Mouse (Mus musculus) left cerebral cortex, adult 18-20 months (tissue): Measurements from ENCODE around the gene Traf5. TPM values are rescaled to one million over a fixed set of nuclear protein-coding genes. Genes with fewer than 3 reads are reported as not detected.

Source experiments
- DNase-seq, 2 experiments: peaks; one replicate each; pipeline ENCODE4 v3.0.0; 2021 to 2022; ENCODE audit warnings: low spot score in 2 of 2, mixed read lengths in 1 of 2
- total RNA-seq, 2 experiments: library from RNA; stranded (reverse); gene quantifications; 2 replicates each; pipeline ENCODE4 v1.2.3; 2021

Traf5 gene
- total RNA-seq, 2 experiments from 2014 or later, result 4.6 to 7.4 TPM

GRCm38 (mm10) chr1:192092879-192093660 is 711 bp upstream of the Traf5 start:
- DNase-seq, result peak; percentile 87

DNA sequence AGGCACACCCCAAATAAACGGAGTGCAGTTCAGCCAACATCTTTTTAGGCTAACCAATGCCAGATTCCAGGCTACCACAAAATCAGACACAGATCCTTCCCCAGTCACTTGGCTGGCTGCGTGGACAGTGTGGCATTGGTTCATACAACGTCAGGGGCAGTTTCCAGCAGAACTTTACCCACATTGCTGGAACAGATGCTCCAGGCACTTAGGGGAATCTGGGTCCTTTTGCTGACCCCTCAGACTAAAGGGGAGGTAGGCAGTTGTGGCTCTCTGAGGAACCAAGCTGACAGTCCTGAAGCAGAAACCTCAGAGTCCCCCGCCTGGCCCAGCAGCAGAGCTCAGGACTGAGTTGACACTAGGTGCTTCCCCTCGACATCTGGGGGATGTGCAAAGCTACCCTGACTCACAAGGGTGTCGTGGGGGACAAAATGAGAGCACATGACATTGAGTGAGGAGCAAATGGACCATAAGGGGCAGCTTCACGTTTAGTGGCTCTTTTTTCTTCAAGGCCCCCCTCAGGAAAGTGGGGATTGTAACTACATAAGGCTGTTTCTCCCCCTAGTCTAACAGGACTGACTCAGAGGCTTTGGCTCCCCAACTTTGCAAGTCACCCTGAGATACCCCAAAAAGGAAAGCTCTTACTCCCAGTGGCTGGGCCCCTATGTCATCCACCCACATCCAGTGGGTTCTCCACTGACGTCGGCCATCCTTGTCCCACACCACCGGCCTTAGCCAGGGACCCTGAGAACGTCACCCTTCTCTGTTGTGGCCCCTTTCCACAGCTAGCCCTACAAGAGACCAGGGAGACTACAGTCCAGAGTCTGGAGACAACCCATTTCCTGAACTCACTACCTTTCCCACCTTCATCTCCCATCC is 1.4 kb downstream of the Traf5 start:
- no peak for DNase-seq

GRCm38 (mm10) chr1:192090281-192090680 is 2.1 kb downstream of the Traf5 start:
- no peak for DNase-seq

- DNase-seq, result no peak
These were observed 2.9 kb downstream of the Traf5 start for GRCm38 (mm10) chr1:192089208-192090166.

DNA sequence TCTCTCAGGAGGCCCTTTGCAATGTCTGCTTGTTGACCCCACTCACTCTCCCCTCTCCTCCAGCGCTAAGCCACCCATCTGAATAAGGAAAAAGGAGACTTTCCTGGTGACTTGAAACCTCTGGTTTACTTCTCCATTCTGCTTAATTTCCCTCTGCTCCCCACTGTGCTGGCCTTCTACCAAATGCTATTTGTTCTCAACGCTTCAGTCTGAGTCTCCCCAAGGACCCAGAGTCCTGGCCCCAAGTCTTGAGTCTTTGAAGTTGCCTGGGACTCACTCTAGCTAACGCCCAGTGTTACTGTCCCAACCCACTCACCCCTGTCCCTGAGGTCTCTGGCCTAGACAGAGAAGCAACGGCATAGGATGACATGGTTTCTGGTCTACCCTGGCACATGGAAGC is 4.3 kb downstream of the Traf5 start:
- no peak for DNase-seq

- DNase-seq, result no peak
These were observed 5.3 kb downstream of the Traf5 start for GRCm38 (mm10) chr1:192087098-192087497.

DNA sequence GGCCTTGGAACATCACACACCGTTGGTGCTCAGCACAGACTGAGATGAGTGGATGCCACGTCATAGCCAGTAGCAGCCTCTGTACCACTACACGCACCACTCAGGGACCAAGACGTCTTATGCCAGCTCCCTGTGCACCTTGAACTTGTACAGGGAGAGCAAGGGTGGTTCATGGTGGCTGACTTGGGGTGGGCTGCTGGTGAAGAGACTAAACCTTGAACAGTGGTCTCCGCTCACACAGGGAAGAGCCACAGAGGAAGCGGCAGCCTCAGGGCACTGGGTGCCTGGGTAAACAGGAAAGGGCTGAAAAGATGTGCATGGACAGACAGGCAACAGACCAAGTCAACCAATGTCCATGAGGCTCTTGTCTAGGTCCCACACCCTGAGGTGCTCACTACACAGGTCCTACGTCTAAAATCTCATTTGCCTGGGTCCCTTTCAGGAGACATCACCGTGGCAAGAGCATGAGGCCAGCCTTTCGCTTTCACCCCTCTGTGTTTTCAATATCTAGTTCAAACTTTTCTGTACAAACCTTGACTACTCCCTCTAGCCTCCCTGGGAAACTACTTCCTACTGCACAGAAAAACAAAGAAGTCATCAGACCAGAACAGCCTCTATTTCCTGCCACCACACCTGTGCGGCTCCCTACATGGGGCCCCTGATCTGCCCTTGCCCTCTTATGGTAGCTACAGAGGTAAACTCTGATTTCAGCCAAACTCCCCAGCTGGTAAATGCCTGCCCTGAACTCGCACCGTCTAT is 5.9 kb downstream of the Traf5 start:
- DNase-seq, result no peak

DNA sequence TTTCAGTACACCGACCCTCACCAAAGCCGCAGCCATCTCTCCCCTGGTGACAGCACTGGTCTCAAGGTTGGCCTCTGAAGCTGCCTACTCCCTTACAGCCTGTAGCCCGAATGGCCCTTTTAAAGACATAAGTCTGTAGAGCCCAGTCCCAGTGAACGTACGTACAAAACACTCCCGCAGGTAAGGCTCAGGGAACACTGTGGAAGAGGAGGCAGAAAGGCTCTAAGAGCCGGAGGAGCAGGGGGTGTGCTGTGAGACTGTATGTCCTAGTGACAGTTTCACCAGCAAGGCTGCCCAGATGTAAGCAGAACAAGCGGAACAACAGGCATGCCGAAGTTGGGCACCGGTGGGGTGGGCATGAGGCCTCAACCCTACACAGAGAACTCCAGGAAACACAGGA is 7.1 kb downstream of the Traf5 start:
- DNase-seq, result no peak

GRCm38 (mm10) chr1:192082646-192083045 is 9.7 kb downstream of the Traf5 start:
- DNase-seq, result no peak

- no peak for DNase-seq
These were observed 11.2 kb downstream of the Traf5 start for GRCm38 (mm10) chr1:192081129-192081528.

GRCm38 (mm10) chr1:192079121-192079520 is 13.2 kb downstream of the Traf5 start:
- DNase-seq, result no peak

- no peak for DNase-seq
These were observed 14.0 kb downstream of the Traf5 start for GRCm38 (mm10) chr1:192078406-192078805.

- peak; percentile 53 to 55 for DNase-seq
These were observed 15.4 kb downstream of the Traf5 start for GRCm38 (mm10) chr1:192076796-192077535.

DNA sequence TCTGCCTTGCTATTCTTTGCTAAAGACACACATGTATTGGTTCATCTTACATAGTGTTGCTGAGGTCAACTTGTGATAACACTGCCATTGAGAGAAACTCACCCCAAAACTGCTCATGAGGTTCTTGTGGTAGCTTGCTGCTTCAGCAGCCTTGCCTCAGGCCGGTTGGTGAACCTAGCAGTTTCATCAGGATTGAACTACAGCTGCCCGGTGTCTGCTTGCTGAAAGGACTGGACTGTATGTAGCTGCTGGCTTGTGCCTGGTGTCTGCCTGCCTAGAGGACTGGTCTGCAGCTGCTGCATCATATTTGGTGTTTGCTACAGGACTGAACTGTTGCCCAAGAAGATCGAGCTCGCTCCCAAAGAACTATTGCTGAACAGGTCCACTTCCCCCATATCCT is 16.3 kb downstream of the Traf5 start:
- no peak for DNase-seq

GRCm38 (mm10) chr1:192074824-192075223 is 17.5 kb downstream of the Traf5 start:
- no peak for DNase-seq

GRCm38 (mm10) chr1:192072426-192072825 is 19.9 kb downstream of the Traf5 start:
- no peak for DNase-seq

- DNase-seq, result peak; percentile 25 to 27
These were observed 21.7 kb downstream of the Traf5 start for GRCm38 (mm10) chr1:192070618-192071051.

DNA sequence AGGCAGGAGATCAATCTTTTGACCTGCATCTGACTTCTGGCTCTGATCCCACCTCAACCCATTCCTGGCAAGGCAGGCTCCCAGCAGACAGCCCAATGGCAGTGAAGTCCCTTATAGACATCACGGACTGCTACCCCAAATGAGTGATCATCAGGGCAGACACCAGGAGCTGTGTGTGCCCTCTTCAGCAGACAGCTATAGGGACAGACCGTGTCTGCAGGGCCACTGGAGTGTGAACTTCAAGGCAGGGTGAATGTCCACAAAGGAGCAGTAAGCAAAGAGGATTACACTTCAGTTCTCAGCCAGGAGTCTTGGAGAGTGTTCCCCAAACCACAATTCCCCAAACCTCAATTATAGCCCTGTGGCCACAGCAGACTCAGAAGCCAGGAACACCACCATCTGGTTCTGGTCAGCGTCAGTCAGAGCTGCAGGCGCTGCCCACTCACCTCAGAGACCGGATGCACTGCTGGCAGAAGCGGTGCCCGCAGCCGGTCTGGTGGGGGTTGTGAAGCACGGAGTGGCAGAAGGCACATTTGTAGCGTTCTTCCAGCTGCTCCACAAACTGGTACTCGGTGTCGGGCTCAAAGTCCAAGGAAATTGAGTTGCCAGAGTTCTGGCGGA is 22.3 kb downstream of the Traf5 start:
- peak; percentile 52 to 71 for DNase-seq

GRCm38 (mm10) chr1:192068188-192068587 is 24.2 kb downstream of the Traf5 start:
- DNase-seq, result no peak
